Mouse (Mus musculus) brain, embryonic 14.5 days (tissue): ENCODE results near the gene Sparc. TPM values are rescaled to one million over a fixed set of nuclear protein-coding genes. Genes with fewer than 3 reads are reported as not detected.

Experiments used
- DNase-seq: peaks from one replicate; pipeline ENCODE4 v3.0.0-alpha.2; 2011; ENCODE audit warnings: low read depth
- CTCF ChIP-seq: fragments of 200-500 bp; IDR thresholded peaks from 2 replicates; pipeline ENCODE4 v1.5.1; 2012; ENCODE audit warnings: inconsistent platforms, mild to moderate bottlenecking, moderate library complexity, borderline replicate concordance; ENCODE audit not compliant: insufficient read depth, insufficient read length; ENCODE audit errors: extremely low read depth
- POLR2A ChIP-seq: fragments of 200-500 bp; IDR thresholded peaks from 2 replicates; pipeline ENCODE4 v1.6.1; 2012; ENCODE audit warnings: mild to moderate bottlenecking, inconsistent platforms, borderline replicate concordance; ENCODE audit not compliant: poor library complexity, insufficient read depth, insufficient read length, severe bottlenecking; ENCODE audit errors: extremely low read depth
- polyA plus RNA-seq: library from polyadenylated mRNA; depleted of rRNA; stranded (reverse); fragments of >200 nt; gene quantifications from 2 replicates; pipeline ENCODE4 v1.2.3, GENCODE M21; 2012

Gene Sparc
- polyA plus RNA-seq, 1 experiment = 497 TPM

DNA sequence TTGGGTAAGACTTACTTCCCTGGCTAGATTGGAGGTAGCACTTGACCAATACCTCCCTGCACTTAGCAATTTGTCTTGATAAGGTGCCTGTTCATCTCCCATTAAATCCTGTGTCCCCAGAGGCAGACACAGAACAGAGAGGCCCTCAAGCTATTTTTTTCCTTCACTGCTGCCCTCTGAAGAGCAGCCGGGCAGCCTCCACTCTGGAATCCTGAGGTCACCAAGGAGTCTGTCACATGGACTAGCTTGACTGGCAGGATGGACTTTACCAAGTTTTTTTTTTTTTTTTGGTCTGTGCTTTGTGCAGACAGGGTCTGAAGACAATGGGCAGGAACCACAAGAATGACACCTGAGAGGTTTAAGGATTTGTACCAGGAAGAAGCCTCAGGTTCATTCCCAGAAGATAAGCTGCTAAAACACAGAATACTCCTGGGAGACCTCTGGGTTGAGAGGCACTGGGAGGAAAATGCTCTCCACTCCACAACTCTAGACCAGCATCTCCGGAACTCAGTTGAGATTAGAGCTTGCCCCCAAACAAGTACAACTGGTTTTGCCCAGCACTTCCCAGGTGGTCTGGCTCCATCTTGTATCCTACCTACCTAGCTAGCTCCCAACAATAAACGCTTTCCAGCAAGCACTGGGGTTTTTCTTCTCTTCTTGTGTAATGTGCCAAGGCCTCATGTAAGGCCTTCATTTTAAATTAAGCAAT is 37.0 kb upstream of the Sparc start:
- TF ChIP-seq CTCF (no peak), POLR2A (no peak)
- no peak for DNase-seq

DNA sequence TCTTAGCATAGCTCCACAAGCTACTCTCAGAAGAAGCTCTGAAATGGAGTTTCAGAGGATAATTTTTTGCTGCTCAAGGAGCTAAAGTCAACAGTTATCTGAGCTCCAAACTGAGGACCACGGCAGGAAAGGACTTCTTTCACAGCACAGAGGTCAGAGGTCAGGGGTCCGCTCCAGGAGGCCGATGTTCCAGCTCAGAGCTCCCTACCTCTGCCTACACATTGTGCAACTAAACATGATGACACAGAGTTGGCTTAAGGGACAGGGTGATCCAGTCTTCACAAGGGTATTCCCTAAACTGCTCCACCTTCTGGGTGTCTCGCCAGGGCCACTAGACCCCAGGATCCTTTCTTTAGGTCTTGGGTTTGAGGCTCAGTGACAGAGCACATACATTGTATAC is 35.5 kb upstream of the Sparc start:
- TF ChIP-seq POLR2A (no peak), CTCF (no peak)

DNA sequence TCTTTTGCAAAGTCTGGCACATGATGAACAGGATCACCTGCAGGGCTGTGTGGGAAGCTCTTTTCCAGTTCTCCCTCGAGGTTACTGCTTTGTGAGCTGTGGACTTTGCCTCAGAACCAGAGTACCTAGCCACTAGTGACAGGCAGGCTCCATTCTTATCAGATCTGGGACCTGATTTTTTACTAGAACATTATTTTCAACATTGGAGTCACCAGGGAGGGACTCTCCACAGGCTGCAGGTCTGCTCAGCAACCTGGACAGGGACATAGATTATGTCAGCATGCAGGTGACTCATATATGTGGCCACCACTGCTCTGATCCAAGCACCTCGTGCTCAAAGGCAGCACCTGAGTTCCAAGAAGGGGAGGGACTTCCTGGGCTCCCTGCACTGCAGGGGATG is 32.2 kb upstream of the Sparc start:
- no peak for DNase-seq
- TF ChIP-seq POLR2A (no peak), CTCF (no peak)

More for the DNA sequence above, 35.5 kb upstream of the Sparc start:
- DNase-seq = no peak

- TF ChIP-seq POLR2A = no peak
- TF ChIP-seq CTCF = no peak
- DNase-seq = no peak
These were observed 30.7 kb upstream of the Sparc start for GRCm38 (mm10) chr11:55453640-55454039.

GRCm38 (mm10) chr11:55450311-55450710 is 27.3 kb upstream of the Sparc start:
- no peak for DNase-seq
- no peak for TF ChIP-seq POLR2A
- no peak for TF ChIP-seq CTCF

GRCm38 (mm10) chr11:55449531-55449930 is 26.5 kb upstream of the Sparc start:
- DNase-seq = no peak

DNA sequence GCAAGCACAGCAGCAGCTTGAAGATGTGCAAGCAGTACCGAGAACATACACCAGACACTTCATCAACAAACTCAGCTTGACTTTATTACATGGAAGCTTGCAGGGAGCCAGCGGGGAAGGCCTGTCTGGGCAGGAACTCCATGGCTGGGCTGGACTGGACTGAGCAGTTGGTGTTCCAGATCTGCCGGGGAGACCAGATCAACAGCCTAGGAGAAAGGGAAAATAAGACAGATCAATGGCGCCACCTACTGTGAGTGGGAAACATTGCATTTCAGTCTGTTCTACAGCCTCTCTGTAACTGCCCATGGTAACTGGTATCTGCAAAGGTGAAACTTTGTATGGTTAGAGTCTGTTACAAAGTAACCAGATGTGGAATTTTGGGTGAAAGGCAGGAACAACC is 23.6 kb upstream of the Sparc start:
- no peak for TF ChIP-seq POLR2A
- peak; percentile 77; the same call in 1 of the 2 replicates for TF ChIP-seq CTCF
- peak; percentile 87 for DNase-seq

More at GRCm38 (mm10) chr11:55449531-55449930, 26.5 kb upstream of the Sparc start:
- no peak for TF ChIP-seq POLR2A
- TF ChIP-seq CTCF = no peak

- TF ChIP-seq POLR2A (no peak), CTCF (peak; percentile 64; the same call in 1 of the 2 replicates)
These were observed 21.8 kb upstream of the Sparc start for GRCm38 (mm10) chr11:55444772-55445171.

GRCm38 (mm10) chr11:55439718-55440117 is 16.7 kb upstream of the Sparc start:
- DNase-seq = no peak
- TF ChIP-seq POLR2A (no peak), CTCF (no peak)

More at GRCm38 (mm10) chr11:55444772-55445171, 21.8 kb upstream of the Sparc start:
- DNase-seq = peak; percentile 90

DNA sequence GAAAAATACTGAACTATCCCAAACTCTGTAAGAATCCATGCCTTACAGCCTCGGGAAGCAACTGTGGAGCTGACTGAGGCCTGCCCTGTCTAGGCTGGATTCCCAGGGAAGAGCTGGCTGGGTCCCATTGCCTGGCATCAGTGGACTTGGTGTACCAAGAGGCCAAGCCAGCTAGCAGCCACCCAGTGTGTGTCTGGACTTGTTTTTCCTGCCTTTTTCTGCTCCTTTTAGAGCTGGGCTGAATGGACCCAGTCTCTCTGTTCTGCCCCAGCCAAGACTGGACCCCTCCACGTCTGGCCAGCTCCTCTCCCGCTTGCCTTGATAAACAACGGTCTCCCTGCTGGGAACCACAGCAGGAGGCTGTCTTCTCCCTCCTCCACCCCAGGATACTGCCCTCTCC is 15.0 kb upstream of the Sparc start:
- TF ChIP-seq CTCF (no peak), POLR2A (no peak)
- DNase-seq = no peak

- DNase-seq = no peak
- no peak for TF ChIP-seq POLR2A
- no peak for TF ChIP-seq CTCF
These were observed 13.1 kb upstream of the Sparc start for GRCm38 (mm10) chr11:55436089-55436488.

DNA sequence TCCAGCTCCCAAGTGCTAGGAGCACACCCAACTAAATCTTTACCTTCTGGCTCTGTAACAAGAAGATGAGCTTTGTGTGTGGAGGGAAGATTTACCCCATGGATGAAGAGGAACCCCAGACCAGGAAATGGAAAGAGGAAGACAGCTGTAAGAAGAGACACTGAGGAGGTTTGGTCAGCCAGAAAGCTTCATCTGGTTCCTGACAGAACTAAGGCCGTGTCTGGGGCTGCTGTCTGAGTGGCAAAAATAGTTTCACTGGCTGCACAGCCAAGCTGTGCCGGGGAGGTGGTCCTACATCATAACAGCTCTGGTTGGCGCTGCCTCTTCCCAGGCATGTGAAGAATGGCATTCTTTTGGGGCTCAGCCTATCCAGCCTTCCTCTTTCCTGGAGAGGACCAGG is 10.0 kb upstream of the Sparc start:
- DNase-seq = no peak
- TF ChIP-seq CTCF = no peak
- TF ChIP-seq POLR2A = no peak

GRCm38 (mm10) chr11:55429973-55430372 is 7.0 kb upstream of the Sparc start:
- TF ChIP-seq CTCF = no peak
- TF ChIP-seq POLR2A = no peak
- DNase-seq = no peak
